ENCODE assay signal across 7 mouse cellular contexts in genomic region chr7:4148341-4149208, GRCm38 (mm10). TPM values are rescaled to one million over a fixed set of nuclear protein-coding genes. Genes with fewer than 3 reads are reported as not detected.
DNase-seq lines count a peak whose midpoint lies in the region; ATAC-seq and TF ChIP-seq lines count a peak whose summit lies in the region.

No protein-coding gene starts in this region.

- 0 out of 2 replicates have a peak, but pooled peaks have one; percentile 28 for TF ChIP-seq POLR2A in embryonic fibroblast, embryonic 13.5 days (IDR thresholded peaks at IDR 0.05; ENCODE audit: low read depth, low read length)

- no peaks in the 10 kb centered on the region for H3K9me3 ChIP-seq in limb, embryonic 12.5 days
- H3K9me3 ChIP-seq in neural tube, embryonic 12.5 days, result no peaks in the 10 kb centered on the region

- H3K27ac ChIP-seq in embryonic fibroblast, embryonic 13.5 days (ENCODE audit: insufficient read depth, low read length), result peak overlapping the region; percentile 91
- peak overlapping the region; percentile 76 for H3K27ac ChIP-seq in limb, embryonic 12.5 days
- H3K27ac ChIP-seq in neural tube, embryonic 12.5 days, result peak overlapping the region; percentile 75; the same call in 1 of the 2 replicates

- no peak for TF ChIP-seq CTCF in embryonic fibroblast, embryonic 13.5 days (IDR thresholded peaks at IDR 0.05; ENCODE audit: borderline replicate concordance, insufficient read depth, low read length)

- peaks cover 30% of the 10 kb centered on the region for H3K27me3 ChIP-seq in limb, embryonic 12.5 days
- peaks cover 31% of the 10 kb centered on the region for H3K27me3 ChIP-seq in neural tube, embryonic 12.5 days (replicated peaks)

- peak; percentile 42 to 60 for DNase-seq in layer of hippocampus, postnatal 10 days (ENCODE audit: low spot score in 2 of 2)
- no peak for DNase-seq in layer of hippocampus, postnatal 14 days (ENCODE audit: low spot score in 2 of 2)
- no peak for DNase-seq in thymus, postnatal 25 days

- peak overlapping the region; percentile 88 for H3K4me2 ChIP-seq in limb, embryonic 12.5 days
- peak overlapping the region; percentile 84 for H3K4me2 ChIP-seq in neural tube, embryonic 12.5 days (replicated peaks)

- 0 out of 2 replicates have a peak, but pooled peaks cover 5% of the 10 kb centered on the region for H3K4me1 ChIP-seq in embryonic fibroblast, embryonic 13.5 days (ENCODE audit: control insufficient read depth, insufficient read depth, low read length)
- peaks cover 22% of the 10 kb centered on the region for H3K4me1 ChIP-seq in limb, embryonic 12.5 days (replicated peaks)
- H3K4me1 ChIP-seq in neural tube, embryonic 12.5 days, result peaks cover 19% of the 10 kb centered on the region

- H3K9ac ChIP-seq in limb, embryonic 12.5 days (replicated peaks), result peak overlapping the region; percentile 73
- peak overlapping the region; percentile 66 for H3K9ac ChIP-seq in neural tube, embryonic 12.5 days

- ATAC-seq in activated CD4-positive, CD25-positive, alpha-beta regulatory T cell, adult 4 months, result peak; percentile 27
- no peak for ATAC-seq in limb, embryonic 12.5 days (ENCODE audit: insufficient number of reproducible peaks, insufficient read depth, low FRiP score, low TSS enrichment, low read depth)
- ATAC-seq in neural tube, embryonic 12.5 days (ENCODE audit: low FRiP score, low read depth), result peak; percentile 27

- peak overlapping the region; percentile 43 for H3K4me3 ChIP-seq in embryonic fibroblast, embryonic 13.5 days (ENCODE audit: insufficient read depth, low read length)
- peak overlapping the region; percentile 67 for H3K4me3 ChIP-seq in limb, embryonic 12.5 days (replicated peaks)
- H3K4me3 ChIP-seq in neural tube, embryonic 12.5 days, result peak overlapping the region; percentile 59

- H3K36me3 ChIP-seq in limb, embryonic 12.5 days, result peaks cover 55% of the 10 kb centered on the region
- H3K36me3 ChIP-seq in neural tube, embryonic 12.5 days, result peaks cover 43% of the 10 kb centered on the region

- 27% methylated on average over 18 of the region's 18 CpGs for WGBS in limb, embryonic 12.5 days
- 31% methylated on average over 18 of the region's 18 CpGs for WGBS in neural tube, embryonic 12.5 days

RNA-seq across cellular contexts. Expression of gene Leng9, which starts 1.6 kb away (rescaled TPM):
- total RNA-seq in layer of hippocampus, postnatal 10 days (2021), result 1 to 10 TPM; 4.2 to 5.0 TPM
- 1 to 10 TPM; 5.2 to 6.2 TPM for total RNA-seq in layer of hippocampus, postnatal 14 days (2021)
- 1 to 10 TPM; 5.5 to 6.1 TPM for polyA plus RNA-seq in activated CD4-positive, CD25-positive, alpha-beta regulatory T cell, adult 4 months (2017; shearing (Covaris generic))
- 2.3 and 2.5 TPM in 2 replicates for polyA plus RNA-seq in embryonic fibroblast, embryonic 13.5 days (2011; ENCODE audit: insufficient read length, low read depth, missing spikeins)
- polyA plus RNA-seq in limb, embryonic 12.5 days (2016; fragmentation: Nextera tagmentation; extraction: Ambion mirVana), result 2.3 and 3.2 TPM in 2 replicates
- 3.4 and 4.0 TPM in 2 replicates for polyA plus RNA-seq in neural tube, embryonic 12.5 days (2016; fragmentation: Nextera tagmentation; extraction: Ambion mirVana)

RNA-seq across cellular contexts. Expression of gene Leng8, which starts 11.7 kb away (rescaled TPM):
- total RNA-seq in layer of hippocampus, postnatal 10 days (2021), result 100 to 1,000 TPM; 164 to 177 TPM
- 100 to 1,000 TPM; 157 to 196 TPM for total RNA-seq in layer of hippocampus, postnatal 14 days (2021)
- 10 to 100 TPM; 26.1 to 29.3 TPM for polyA plus RNA-seq in activated CD4-positive, CD25-positive, alpha-beta regulatory T cell, adult 4 months (2017; shearing (Covaris generic))
- polyA plus RNA-seq in embryonic fibroblast, embryonic 13.5 days (2011; ENCODE audit: insufficient read length, low read depth, missing spikeins), result 62.7 and 81.4 TPM in 2 replicates
- 62.2 and 80.5 TPM in 2 replicates for polyA plus RNA-seq in limb, embryonic 12.5 days (2016; fragmentation: Nextera tagmentation; extraction: Ambion mirVana)
- 92.7 and 110 TPM in 2 replicates for polyA plus RNA-seq in neural tube, embryonic 12.5 days (2016; fragmentation: Nextera tagmentation; extraction: Ambion mirVana)

RNA-seq across cellular contexts. Expression of gene Cdc42ep5, which starts 16.1 kb away (rescaled TPM):
- total RNA-seq in layer of hippocampus, postnatal 10 days (2021), result 1 to 10 TPM; 1.7 to 2.6 TPM
- total RNA-seq in layer of hippocampus, postnatal 14 days (2021), result 1 to 10 TPM; 1.1 to 1.4 TPM
- not detected for polyA plus RNA-seq in activated CD4-positive, CD25-positive, alpha-beta regulatory T cell, adult 4 months (2017; shearing (Covaris generic))
- polyA plus RNA-seq in embryonic fibroblast, embryonic 13.5 days (2011; ENCODE audit: insufficient read length, low read depth, missing spikeins), result 26.5 and 26.9 TPM in 2 replicates
- 40.3 and 47.9 TPM in 2 replicates for polyA plus RNA-seq in limb, embryonic 12.5 days (2016; fragmentation: Nextera tagmentation; extraction: Ambion mirVana)
- polyA plus RNA-seq in neural tube, embryonic 12.5 days (2016; fragmentation: Nextera tagmentation; extraction: Ambion mirVana), result 14.1 and 14.2 TPM in 2 replicates

RNA-seq across cellular contexts. Expression of gene Ttyh1, which starts 29.4 kb away (rescaled TPM):
- 100 to 1,000 TPM; 610 to 702 TPM for total RNA-seq in layer of hippocampus, postnatal 10 days (2021)
- 100 to 1,000 TPM; 671 to 757 TPM for total RNA-seq in layer of hippocampus, postnatal 14 days (2021)
- polyA plus RNA-seq in activated CD4-positive, CD25-positive, alpha-beta regulatory T cell, adult 4 months (2017; shearing (Covaris generic)), result under 1 TPM; 0.45 to 0.53 TPM
- 0.94 and 1.9 TPM in 2 replicates for polyA plus RNA-seq in embryonic fibroblast, embryonic 13.5 days (2011; ENCODE audit: insufficient read length, low read depth, missing spikeins)
- 1.6 and 1.9 TPM in 2 replicates for polyA plus RNA-seq in limb, embryonic 12.5 days (2016; fragmentation: Nextera tagmentation; extraction: Ambion mirVana)
- 111 and 113 TPM in 2 replicates for polyA plus RNA-seq in neural tube, embryonic 12.5 days (2016; fragmentation: Nextera tagmentation; extraction: Ambion mirVana)

Comparison
In these comparisons a context has a peak if more than half of its experiments do, and no peak if none do; other contexts are left out.
1. DNase-seq: peak in layer of hippocampus, postnatal 10 days (2 of 2); none in layer of hippocampus, postnatal 14 days (0 of 2) and thymus, postnatal 25 days (single experiment).
2. RNA of gene Cdc42ep5, which starts 16.1 kb away (polyA plus RNA-seq): 40.3 to 47.9 TPM in limb, embryonic 12.5 days, 26.5 to 26.9 TPM in embryonic fibroblast, embryonic 13.5 days and 14.1 to 14.2 TPM in neural tube, embryonic 12.5 days; not detected in activated CD4-positive, CD25-positive, alpha-beta regulatory T cell, adult 4 months; every median in the first group is over 10 times any median in the second.
3. Peak in every context shown above with its lines, with median percentiles within 50 percentile points of each other: H3K27ac ChIP-seq and H3K4me3 ChIP-seq.